Mouse (Mus musculus) ovary, postnatal 14 days (tissue): ENCODE results near the gene Efna5.

Source experiments
- DNase-seq: peaks from one replicate; pipeline ENCODE4 v3.0.0; 2022; ENCODE audit warnings: low spot score

Gene Efna5

GRCm38 (mm10) chr17:62700791-62701602, 180.1 kb downstream of the Efna5 start:
- DNase-seq: no peak

DNA sequence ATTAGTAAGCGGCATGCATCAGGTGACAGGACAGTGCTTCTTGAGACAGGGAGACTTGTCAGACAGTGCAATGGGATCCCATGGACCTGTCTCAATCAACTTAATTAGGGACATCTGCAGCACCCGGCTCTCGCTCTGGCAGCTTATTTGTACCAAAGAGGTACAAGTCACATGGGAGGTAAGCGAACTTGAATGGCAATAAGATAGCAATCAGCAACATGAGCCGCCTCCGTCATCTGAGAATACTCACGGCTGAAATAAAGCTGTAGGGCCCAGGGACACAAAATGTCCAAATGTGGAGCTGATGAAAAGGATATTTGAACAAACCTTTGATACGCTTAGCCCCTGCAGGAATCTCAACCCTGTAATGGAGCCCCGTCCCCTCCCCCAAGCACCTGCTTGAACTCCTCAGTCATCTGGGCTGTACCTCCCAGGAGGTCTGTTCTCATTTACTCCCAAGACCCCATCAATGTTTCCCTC, 186.1 kb downstream of the Efna5 start:
- DNase-seq: no peak

DNA sequence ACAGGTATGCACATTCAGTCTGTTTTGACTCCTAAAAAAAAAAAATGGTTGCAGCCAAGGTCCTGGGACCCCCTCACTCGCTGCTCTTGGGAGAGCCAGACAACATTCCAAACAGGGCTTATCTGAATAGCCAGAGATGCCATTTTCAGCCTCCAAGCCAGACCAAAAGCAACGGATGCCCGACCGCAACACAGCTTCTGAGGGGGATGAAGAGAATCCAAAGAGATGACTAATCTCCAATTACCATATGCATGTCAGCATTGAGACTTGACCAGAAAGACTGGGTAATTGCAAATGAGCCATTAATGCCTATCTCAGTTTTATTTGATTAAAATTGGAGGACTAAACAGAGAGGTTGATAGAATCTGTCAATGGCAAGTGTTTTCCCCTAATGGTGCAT, 188.9 kb downstream of the Efna5 start:
- no peak for DNase-seq

DNA sequence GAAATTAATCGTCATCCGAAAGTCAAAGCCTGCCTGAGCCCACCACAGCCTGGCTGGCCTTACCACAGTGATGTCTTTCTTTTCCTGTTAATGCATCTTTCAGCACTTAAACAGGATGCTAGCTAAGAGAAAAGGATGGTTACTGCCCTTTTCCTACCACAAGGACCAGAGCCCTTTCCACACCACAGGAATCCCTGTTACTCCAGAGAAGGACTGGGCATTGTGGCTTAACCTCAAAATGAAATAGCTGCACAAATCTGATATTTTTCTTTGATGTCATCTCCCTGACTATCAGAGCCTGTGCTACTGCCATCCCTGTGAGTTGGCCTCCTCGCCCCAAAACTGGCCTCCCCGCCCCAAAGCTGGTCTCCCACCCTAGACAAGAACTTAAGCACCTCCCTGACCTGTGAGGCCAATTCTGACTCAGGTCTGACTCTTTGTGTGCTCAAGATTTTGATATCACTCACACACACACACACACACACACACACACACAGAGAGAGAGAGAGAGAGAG, 189.9 kb downstream of the Efna5 start:
- no peak for DNase-seq

DNA sequence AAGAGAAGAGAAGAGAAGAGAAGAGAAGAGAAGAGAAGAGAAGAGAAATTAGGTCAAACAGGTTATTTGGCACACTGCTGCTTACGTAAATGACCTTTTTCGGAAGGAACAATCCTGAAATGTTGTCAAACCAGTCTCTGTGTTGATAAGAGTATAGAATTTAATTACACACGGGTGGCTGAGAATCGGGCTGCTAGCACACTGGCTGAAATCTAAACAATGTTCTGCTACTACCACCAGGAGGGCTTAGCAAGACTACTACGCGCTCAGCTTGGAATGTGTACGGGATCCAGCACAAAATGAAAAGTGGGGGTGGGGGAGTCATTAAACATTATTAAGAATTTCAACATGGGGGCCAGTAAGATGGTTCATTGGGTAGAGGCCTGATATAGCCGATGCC, 190.9 kb downstream of the Efna5 start:
- DNase-seq: no peak

GRCm38 (mm10) chr17:62689646-62690045, 191.5 kb downstream of the Efna5 start:
- no peak for DNase-seq

GRCm38 (mm10) chr17:62687369-62687768, 193.7 kb downstream of the Efna5 start:
- peak; percentile 12 for DNase-seq

DNA sequence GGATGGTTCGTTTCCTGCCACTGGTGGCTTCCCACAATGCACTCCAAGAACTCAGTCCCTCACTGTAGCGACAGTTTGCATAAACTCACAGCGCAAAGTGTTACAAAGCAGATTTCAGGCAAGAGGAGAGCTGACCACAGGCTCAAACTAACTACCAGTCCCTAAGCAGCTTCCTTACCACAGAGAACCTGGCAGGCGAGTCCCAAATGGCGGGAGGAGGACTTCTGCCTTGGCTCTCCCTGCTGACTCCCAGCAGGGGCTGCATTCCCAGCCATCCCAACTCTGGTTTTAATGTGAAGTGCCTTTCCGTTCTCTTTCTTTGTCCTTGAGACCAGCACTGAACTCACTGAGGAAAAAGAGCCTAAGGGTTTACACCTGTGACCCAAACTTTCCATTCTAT, 195.9 kb downstream of the Efna5 start:
- no peak for DNase-seq

DNA sequence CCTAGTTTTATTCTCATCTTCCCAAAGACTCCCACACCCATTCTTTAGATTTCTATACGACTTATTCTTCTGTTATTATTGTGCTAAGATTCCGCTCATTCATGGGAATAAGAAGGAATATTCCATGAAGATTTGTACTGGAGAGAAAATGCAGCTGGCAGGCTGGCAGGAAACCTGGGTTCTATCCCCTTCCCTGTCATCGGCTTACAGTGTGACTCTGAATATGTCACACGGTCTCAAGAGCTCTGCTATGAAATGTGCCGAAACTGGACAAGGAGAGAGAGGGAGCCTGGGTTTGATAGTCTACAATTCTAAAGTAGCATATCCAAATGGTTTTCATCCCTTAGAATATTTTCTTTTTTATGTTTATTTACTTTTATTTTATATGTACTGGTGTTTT, 198.0 kb downstream of the Efna5 start:
- no peak for DNase-seq

DNA sequence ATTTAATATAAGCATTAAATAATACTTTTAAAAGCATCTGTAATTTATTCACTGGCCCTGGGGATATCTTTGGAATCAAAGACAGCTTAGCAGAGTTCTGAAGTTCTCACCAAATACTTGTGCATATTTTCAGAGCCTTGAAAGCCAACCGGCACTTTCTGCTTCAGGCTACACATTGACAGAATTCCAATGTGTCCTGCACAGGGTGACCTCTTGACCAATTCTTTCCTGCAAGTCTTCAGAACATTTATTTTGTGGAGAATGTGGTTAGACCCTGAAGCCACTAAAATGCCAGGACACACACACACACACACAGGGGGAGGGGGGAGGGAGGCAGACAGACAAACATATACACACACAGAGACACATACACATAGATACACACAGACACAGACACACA, 199.4 kb downstream of the Efna5 start:
- no peak for DNase-seq

- DNase-seq: no peak
Observed at GRCm38 (mm10) chr17:62680737-62681136, 200.4 kb downstream of the Efna5 start.

DNA sequence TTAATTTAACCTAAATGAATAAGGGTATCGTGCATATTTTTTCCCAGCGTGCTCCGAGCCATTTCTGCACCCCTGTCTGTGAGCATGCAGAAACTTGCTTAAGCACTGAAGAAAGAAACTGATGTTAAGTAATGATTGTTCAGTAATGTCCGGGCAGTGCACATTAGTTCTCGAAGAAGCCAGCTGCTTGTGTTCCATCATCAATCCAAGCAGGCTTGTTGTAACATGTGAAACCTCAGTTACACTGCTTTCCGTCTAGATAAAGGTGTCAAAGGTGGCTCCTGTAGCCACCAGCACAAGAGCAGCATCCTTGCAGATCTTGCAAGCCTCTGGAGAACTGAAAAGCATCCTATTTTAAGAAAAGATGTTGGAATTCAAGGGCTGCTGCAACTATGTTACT, 204.3 kb downstream of the Efna5 start:
- no peak for DNase-seq

DNA sequence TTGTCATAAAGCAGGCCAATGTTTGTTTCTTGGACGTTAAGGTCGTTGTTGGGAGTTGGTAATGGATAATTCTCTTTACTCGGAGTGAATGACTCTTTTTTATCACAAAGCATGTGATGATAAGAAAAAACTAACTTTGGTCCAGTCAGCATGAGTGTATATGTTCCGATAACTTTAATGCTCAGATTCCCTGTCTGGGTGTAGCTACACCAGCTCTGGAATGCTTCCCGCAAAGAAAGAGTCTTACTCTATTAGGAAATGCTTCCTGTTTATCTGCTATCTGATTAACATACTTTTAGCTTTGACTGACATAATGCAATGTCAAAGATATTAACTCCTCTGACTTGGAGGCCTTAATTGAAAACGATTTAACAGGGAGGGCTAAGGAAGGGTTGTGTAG, 204.7 kb downstream of the Efna5 start:
- DNase-seq: no peak

DNA sequence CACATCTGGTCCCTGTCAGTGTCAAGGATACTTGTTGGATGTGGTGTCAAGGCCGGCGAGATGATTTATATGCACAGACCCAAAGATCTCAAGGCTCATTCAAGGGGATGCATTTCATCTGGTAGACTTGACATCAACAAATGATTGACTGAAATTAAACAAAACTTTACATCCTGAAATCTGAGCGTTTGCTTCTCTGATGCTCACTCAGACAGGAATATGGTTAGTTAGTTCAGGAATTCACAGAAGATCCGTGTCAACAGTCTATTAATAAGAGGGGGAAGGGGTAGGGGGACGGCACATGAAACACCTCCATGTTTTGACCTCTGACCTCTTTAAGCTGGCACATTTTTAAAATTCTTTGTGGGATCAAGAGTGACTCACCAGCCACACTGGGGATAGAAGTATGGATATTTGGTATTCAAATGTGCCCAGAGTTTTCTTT, 205.3 kb downstream of the Efna5 start:
- DNase-seq: no peak

DNA sequence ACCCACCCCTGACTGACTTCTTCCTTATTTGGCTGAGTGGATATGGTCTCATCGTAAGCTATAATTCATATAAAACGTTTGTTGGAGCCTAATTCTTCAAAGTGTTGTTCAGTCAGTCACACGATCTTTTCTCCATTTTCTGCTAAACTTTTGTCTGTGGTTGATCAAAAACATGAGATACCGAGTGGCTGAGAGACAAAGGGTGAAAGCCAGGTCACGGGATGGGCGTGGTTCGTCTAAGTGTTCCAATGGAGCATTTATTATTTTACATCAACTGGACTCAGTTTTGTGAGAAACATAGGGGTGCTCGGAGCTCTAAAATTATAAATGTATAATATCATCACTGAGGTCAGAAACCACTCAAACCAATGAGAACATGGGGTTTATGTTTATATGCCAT, 209.0 kb downstream of the Efna5 start:
- no peak for DNase-seq

DNA sequence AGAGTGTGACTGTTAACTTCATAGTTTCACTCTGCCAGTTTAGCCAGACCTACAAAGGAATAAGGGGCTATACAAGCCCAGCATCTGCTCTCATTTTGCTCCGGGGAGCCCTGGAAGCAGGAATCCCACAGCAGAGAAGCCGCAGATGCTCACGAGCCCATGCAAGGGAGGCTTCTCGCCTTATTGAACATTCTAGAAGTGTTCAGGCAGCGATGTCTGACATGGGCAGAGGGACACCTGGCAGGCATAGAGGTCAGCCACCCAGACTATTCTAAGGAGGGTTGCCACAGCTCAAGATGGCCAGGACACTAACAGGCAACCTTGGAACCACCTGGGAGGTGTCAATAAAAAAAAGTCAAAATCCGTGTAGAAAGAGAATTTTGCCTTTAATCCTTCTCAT, 214.4 kb downstream of the Efna5 start:
- no peak for DNase-seq

- DNase-seq: no peak
Observed at GRCm38 (mm10) chr17:62665823-62666222, 215.3 kb downstream of the Efna5 start.

GRCm38 (mm10) chr17:62664709-62665108, 216.4 kb downstream of the Efna5 start:
- no peak for DNase-seq

DNA sequence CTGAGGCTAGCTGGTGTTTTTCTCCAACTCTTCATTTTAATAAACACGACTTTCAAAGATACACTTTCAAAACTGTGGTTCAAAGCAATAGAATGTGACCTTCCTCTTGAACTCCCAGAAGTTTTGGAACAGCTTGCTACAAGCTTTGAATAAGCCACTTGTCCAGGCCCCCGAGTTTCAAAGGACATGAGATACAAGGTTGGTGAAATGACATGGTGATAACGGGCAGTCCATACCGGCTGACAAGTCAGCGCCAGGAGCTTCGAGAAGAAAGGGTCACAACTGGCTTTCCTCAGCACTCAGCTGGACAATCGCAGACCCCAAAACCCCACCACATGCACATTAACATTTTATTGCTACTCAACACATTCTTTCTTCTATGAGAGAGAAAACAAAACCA, 219.3 kb downstream of the Efna5 start:
- no peak for DNase-seq

DNA sequence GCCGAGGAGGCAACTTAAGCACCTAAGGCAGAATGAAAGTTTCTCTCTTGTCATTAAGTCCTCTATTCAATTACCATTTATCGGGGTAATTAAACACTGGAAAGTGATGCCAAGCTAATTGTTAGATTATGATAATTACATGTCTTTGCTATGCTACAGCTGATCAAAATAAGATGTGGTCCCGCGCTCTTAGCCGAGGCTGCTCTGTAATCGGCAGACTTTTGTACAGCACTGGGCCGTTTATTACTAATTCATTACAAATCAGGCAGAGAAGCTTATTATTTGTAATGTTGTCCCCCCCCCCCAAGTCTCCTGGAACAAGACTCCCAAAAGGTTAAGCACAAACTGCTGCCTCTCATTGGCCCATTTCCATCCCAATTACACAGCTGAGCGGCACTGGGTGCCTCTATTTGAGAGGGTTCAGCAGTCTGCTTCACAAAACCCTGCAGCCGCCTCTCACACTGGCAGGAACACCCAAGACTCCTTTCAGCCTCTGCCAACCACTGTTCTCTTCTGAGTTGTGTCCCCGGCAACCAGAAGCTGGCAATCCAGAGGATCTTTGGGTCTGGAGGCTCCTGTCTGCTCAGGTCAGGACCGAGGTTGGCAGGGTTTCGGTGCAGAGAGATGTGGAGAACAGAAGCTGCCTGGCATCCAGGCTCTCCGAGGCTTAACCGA, 221.5 kb downstream of the Efna5 start:
- no peak for DNase-seq

DNA sequence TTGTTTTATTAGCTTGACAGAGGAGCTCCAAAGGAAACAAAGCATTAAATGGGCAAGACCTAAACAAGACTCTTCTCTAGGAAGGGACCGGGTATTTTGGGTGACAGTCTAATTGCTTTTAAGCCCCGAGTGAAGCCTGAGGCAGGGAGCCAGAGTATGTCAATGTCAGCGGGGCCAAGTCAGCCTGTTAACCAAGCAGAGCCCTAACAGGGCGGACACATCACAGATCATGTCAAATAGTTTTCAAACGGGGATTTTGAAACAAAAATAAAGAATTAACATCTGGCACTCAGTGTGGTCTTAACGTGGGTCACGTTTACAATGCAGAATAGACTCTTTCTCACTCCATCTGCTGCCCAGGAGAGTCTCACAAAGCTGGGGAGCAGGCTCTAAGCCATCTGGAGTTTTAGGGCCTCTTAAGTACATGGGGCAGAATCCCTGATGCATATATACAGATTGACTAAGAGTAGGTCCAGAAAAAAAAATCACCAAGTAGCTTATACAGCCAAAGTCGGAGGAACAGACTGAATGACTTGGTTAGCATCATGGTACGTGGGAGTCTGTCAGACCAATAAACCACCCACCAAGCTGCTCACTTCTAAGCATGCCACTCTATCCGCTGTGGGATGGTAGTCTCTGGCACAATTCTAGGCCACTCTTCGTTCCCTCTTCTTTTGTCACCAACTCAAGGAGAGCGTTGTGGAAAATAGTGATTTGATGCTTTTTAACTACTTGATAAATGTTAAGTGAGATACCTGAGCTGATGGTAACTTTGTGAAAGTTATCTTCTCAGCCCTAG, 223.1 kb downstream of the Efna5 start:
- no peak for DNase-seq

GRCm38 (mm10) chr17:62657051-62657450, 224.1 kb downstream of the Efna5 start:
- no peak for DNase-seq
